Mouse (Mus musculus) olfactory bulb, adult 2 months (tissue): ENCODE measurements around the gene Uggt2.

ENCODE experiments used
- CTCF ChIP-seq: fragments of 200-500 bp; IDR thresholded peaks from 2 replicates; pipeline ENCODE4 v1.5.1; 2012; ENCODE audit warnings: low read depth, mild to moderate bottlenecking, low read length, moderate library complexity; ENCODE audit not compliant: insufficient read depth
- POLR2A ChIP-seq: fragments of 200-500 bp; IDR thresholded peaks from 2 replicates; pipeline ENCODE4 v1.6.1; 2012; ENCODE audit warnings: mild to moderate bottlenecking, low read depth, low read length, moderate library complexity; ENCODE audit not compliant: insufficient read depth

- TF ChIP-seq CTCF (no peak), POLR2A (no peak)
Observed at GRCm38 (mm10) chr14:118987523-118988496, 111.4 kb downstream of the Uggt2 start.
